Mouse (Mus musculus) MEL-GATA-1-ER (cell line): ENCODE measurements at regions not wholly inside any gene's neighbourhood (a gene's known extent, or its start where the extent isn't known, plus 50 kb on each side); places are given as distances from the start of the nearest gene placed in this dataset.

Experiments
- DNase-seq: peaks from one replicate; pipeline ENCODE4 v3.0.0-alpha.2; 2012; ENCODE audit warnings: low read depth; ENCODE audit errors: extremely low read depth

- DNase-seq = no peak
Observed at GRCm38 (mm10) chr3:52454955-52455354, 186.8 kb downstream of the Foxo1 start.

GRCm38 (mm10) chr3:52453041-52453440 is 184.9 kb downstream of the Foxo1 start:
- DNase-seq = no peak

GRCm38 (mm10) chr3:52452345-52452744 is 184.2 kb downstream of the Foxo1 start:
- DNase-seq = no peak

GRCm38 (mm10) chr3:52446991-52447390 is 178.9 kb downstream of the Foxo1 start:
- DNase-seq = no peak

GRCm38 (mm10) chr3:52446500-52446899 is 178.4 kb downstream of the Foxo1 start:
- DNase-seq = no peak

- DNase-seq = no peak
Observed at GRCm38 (mm10) chr3:52444420-52445119, 176.4 kb downstream of the Foxo1 start.

GRCm38 (mm10) chr3:52443856-52444255 is 175.7 kb downstream of the Foxo1 start:
- no peak for DNase-seq

GRCm38 (mm10) chr3:52429014-52429589 is 161.0 kb downstream of the Foxo1 start:
- no peak for DNase-seq

GRCm38 (mm10) chr3:52422826-52423225 is 154.7 kb downstream of the Foxo1 start:
- DNase-seq = no peak

- DNase-seq = no peak
Observed at GRCm38 (mm10) chr3:52416261-52416660, 148.1 kb downstream of the Foxo1 start.

GRCm38 (mm10) chr3:52415361-52415760 is 147.2 kb downstream of the Foxo1 start:
- DNase-seq = no peak

- no peak for DNase-seq
Observed at GRCm38 (mm10) chr3:52414017-52414416, 145.9 kb downstream of the Foxo1 start.

GRCm38 (mm10) chr3:52413187-52413746 is 145.1 kb downstream of the Foxo1 start:
- DNase-seq = no peak

- no peak for DNase-seq
Observed at GRCm38 (mm10) chr3:52411356-52411755, 143.2 kb downstream of the Foxo1 start.

- DNase-seq = no peak
Observed at GRCm38 (mm10) chr3:52409465-52409864, 141.3 kb downstream of the Foxo1 start.

GRCm38 (mm10) chr3:52406778-52407318 is 138.7 kb downstream of the Foxo1 start:
- DNase-seq = no peak

- no peak for DNase-seq
Observed at GRCm38 (mm10) chr3:52404636-52405035, 136.5 kb downstream of the Foxo1 start.

- DNase-seq = no peak
Observed at GRCm38 (mm10) chr3:52403032-52403431, 134.9 kb downstream of the Foxo1 start.
